In genomic region chr1:134791456-134791855, GRCm38 (mm10) we compare ENCODE assay signal across 35 mouse cellular contexts.
"Had no signal": no experiment of that assay in that cellular context is flagged by ENCODE, and none has a peak within 500 bp of the region (broad histone marks: within the 10 kb centered on the region; RNA-seq: fewer than 3 reads in every experiment).

No protein-coding gene starts in this region.

- ATAC-seq: hindbrain, embryonic 16.5 days; hindbrain, postnatal 0 days; inflammation-experienced regulatory T-cells, adult 6 months; intestine, embryonic 15.5 days; intestine, embryonic 16.5 days; intestine, postnatal 0 days had no signal

- DNase-seq: heart, postnatal 10 days; heart, postnatal 14 days; heart, postnatal 36 days; heart, postnatal 4 days; kidney, adult 11 months; kidney, adult 18-20 months; kidney, adult 2 months; kidney, adult 8-10 months; kidney, adult 9 months; kidney, postnatal 14 days; kidney, postnatal 25 days; kidney, postnatal 36 days; kidney, postnatal 4 days; layer of hippocampus, adult 9-11 months; layer of hippocampus, postnatal 36 days had no signal

- H3K9ac ChIP-seq: heart, embryonic 12.5 days; heart, embryonic 13.5 days; heart, embryonic 15.5 days; hindbrain, embryonic 12.5 days; hindbrain, embryonic 13.5 days; hindbrain, embryonic 14.5 days; hindbrain, embryonic 15.5 days; intestine, embryonic 15.5 days; kidney, embryonic 15.5 days had no signal

- H3K27me3 ChIP-seq: heart, embryonic 12.5 days; heart, embryonic 13.5 days; heart, embryonic 15.5 days; hindbrain, embryonic 12.5 days; hindbrain, embryonic 13.5 days; hindbrain, embryonic 15.5 days; intestine, embryonic 15.5 days; kidney, embryonic 15.5 days had no signal

- H3K36me3 ChIP-seq: heart, embryonic 10.5 days; heart, embryonic 15.5 days; hindbrain, embryonic 10.5 days; hindbrain, embryonic 12.5 days; hindbrain, embryonic 13.5 days; hindbrain, embryonic 15.5 days; intestine, embryonic 15.5 days; kidney, embryonic 15.5 days had no signal

- H3K9me3 ChIP-seq: heart, embryonic 10.5 days; heart, embryonic 12.5 days; heart, embryonic 13.5 days; heart, embryonic 15.5 days; hindbrain, embryonic 10.5 days; hindbrain, embryonic 12.5 days; hindbrain, embryonic 13.5 days; hindbrain, embryonic 15.5 days; intestine, embryonic 15.5 days; kidney, embryonic 15.5 days had no signal

- H3K27ac ChIP-seq: heart, embryonic 10.5 days; hindbrain, embryonic 10.5 days; hindbrain, embryonic 12.5 days; hindbrain, embryonic 13.5 days; hindbrain, embryonic 14.5 days; hindbrain, embryonic 15.5 days; hindbrain, postnatal 0 days; intestine, embryonic 15.5 days; kidney, embryonic 15.5 days; kidney, postnatal 0 days; layer of hippocampus, adult 2 months; left cerebral cortex, adult 2 months had no signal

- H3K4me3 ChIP-seq: heart, embryonic 10.5 days; heart, embryonic 12.5 days; heart, embryonic 13.5 days; heart, embryonic 15.5 days; hindbrain, embryonic 10.5 days; hindbrain, embryonic 12.5 days; hindbrain, embryonic 13.5 days; hindbrain, embryonic 15.5 days; intestine, embryonic 15.5 days; kidney, embryonic 15.5 days; layer of hippocampus, adult 2 months; left cerebral cortex, adult 2 months had no signal

- H3K4me2 ChIP-seq: heart, embryonic 11.5 days; heart, embryonic 12.5 days; heart, embryonic 13.5 days; heart, embryonic 15.5 days; hindbrain, embryonic 12.5 days; hindbrain, embryonic 13.5 days; hindbrain, embryonic 14.5 days; hindbrain, embryonic 15.5 days; intestine, embryonic 15.5 days; kidney, embryonic 15.5 days had no signal

- H3K4me1 ChIP-seq: hindbrain, embryonic 15.5 days had no signal
